Mouse (Mus musculus): ENCODE data around the gene Pebp1.

DNA sequence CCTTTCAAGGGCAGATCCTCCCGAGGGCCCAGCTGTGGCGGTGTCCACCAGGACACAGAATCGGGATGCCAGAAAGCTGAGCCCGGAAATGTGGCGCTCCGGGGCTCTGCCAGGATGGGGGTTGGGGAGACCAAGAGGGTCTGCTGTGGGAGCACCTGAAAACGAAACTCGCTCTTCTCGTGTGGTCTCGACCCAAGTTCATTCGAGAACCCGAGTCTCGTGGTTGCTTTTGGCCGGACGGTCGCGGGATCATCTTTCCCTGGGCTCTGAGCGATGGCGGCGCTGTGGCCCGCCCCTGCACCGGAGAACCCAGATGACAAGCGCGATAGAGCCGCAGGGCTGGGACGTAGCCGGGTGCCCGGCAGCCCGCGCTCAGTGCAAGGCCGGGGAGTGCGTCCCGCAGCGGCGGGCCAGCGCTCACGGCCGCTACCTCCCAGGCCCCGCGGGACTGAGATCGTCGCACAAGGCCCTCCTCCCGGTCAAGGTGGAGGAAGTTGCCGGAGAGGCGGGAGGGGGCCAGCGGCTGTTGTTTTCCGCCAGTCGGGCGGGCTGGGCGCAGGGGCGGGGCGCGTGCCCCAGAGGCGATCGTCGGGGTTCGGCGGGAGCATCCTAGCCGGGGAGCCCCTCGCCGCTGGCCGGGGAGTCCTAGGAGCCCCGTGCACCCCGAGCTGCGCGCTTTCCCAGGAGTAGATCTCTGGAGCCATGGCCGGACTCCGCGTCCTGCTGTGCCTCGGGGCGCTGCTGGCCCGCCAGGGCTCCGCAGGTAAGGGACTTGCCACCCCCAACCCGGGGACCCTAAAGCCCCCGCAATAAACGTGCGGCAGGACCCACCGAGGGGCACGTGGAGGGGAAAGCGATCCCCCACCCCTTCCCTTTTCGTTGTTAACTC, 31.6 kb upstream of the Pebp1 start, which contains the start of gene Vsig10:
- TF ChIP-seq CTCF (IDR thresholded peaks at IDR 0.05; ENCODE audit: low read depth, low read length) (0 out of 2 replicates have a peak, but pooled peaks have one; percentile 4), POLR2A (IDR thresholded peaks at IDR 0.05; ENCODE audit: extremely low read depth, insufficient read depth, low read length) (no peak)

All from liver, adult 2 months (tissue).